Mouse (Mus musculus): ENCODE data around the gene Tns4.

Tns4 gene

GRCm38 (mm10) chr11:99091666-99092065 lies 2.6 kb upstream of the Tns4 start:
- DNase-seq (ENCODE audit: low spot score in 2 of 2): no peak

- peak in 1 of 2 experiments; percentile 33 for DNase-seq (ENCODE audit: low spot score in 2 of 2)
Measured at GRCm38 (mm10) chr11:99090391-99090790, 1.3 kb upstream of the Tns4 start.

GRCm38 (mm10) chr11:99088486-99088885 lies 620 bp downstream of the Tns4 start:
- DNase-seq (ENCODE audit: low spot score in 2 of 2): no peak

- DNase-seq (ENCODE audit: low spot score in 2 of 2): no peak
Measured at GRCm38 (mm10) chr11:99084366-99084765, 4.7 kb downstream of the Tns4 start.

- DNase-seq (ENCODE audit: low spot score in 2 of 2): no peak
Measured at GRCm38 (mm10) chr11:99083516-99083915, 5.6 kb downstream of the Tns4 start.

- DNase-seq (ENCODE audit: low spot score in 2 of 2): no peak
Measured at GRCm38 (mm10) chr11:99082098-99082497, 7.0 kb downstream of the Tns4 start.

- DNase-seq (ENCODE audit: low spot score in 2 of 2): no peak
Measured at GRCm38 (mm10) chr11:99081566-99081965, 7.5 kb downstream of the Tns4 start.

GRCm38 (mm10) chr11:99080902-99081543 lies 8.1 kb downstream of the Tns4 start:
- DNase-seq (ENCODE audit: low spot score in 2 of 2): no peak

- no peak for DNase-seq (ENCODE audit: low spot score in 2 of 2)
Measured at GRCm38 (mm10) chr11:99077869-99078268, 11.2 kb downstream of the Tns4 start.

- DNase-seq (ENCODE audit: low spot score in 2 of 2): no peak
Measured at GRCm38 (mm10) chr11:99076744-99077319, 12.3 kb downstream of the Tns4 start.

- DNase-seq (ENCODE audit: low spot score in 2 of 2): no peak
Measured at GRCm38 (mm10) chr11:99073781-99074180, 15.3 kb downstream of the Tns4 start.

GRCm38 (mm10) chr11:99071866-99072265 lies 17.2 kb downstream of the Tns4 start:
- no peak for DNase-seq (ENCODE audit: low spot score in 2 of 2)

- no peak for DNase-seq (ENCODE audit: low spot score in 2 of 2)
Measured at GRCm38 (mm10) chr11:99068455-99068854, 20.7 kb downstream of the Tns4 start.

GRCm38 (mm10) chr11:99067591-99067990 lies 21.5 kb downstream of the Tns4 start:
- no peak for DNase-seq (ENCODE audit: low spot score in 2 of 2)

- peak; percentile 65 to 71 for DNase-seq (ENCODE audit: low spot score in 2 of 2)
Measured at GRCm38 (mm10) chr11:99065979-99066378, 23.1 kb downstream of the Tns4 start.

- DNase-seq (ENCODE audit: low spot score in 2 of 2): no peak
Measured at GRCm38 (mm10) chr11:99065353-99065752, 23.8 kb downstream of the Tns4 start.

GRCm38 (mm10) chr11:99063406-99064131 lies 25.5 kb downstream of the Tns4 start:
- no peak for DNase-seq (ENCODE audit: low spot score in 2 of 2)

GRCm38 (mm10) chr11:99062661-99063060 lies 26.4 kb downstream of the Tns4 start:
- DNase-seq (ENCODE audit: low spot score in 2 of 2): no peak

GRCm38 (mm10) chr11:99060435-99060834 lies 28.7 kb downstream of the Tns4 start:
- no peak for DNase-seq (ENCODE audit: low spot score in 2 of 2)

GRCm38 (mm10) chr11:99055571-99056452 lies 33.3 kb downstream of the Tns4 start:
- no peak for DNase-seq (ENCODE audit: low spot score in 2 of 2)

GRCm38 (mm10) chr11:99055143-99055542 lies 34.0 kb downstream of the Tns4 start:
- DNase-seq (ENCODE audit: low spot score in 2 of 2): no peak

GRCm38 (mm10) chr11:99047643-99048042 lies 41.5 kb downstream of the Tns4 start:
- DNase-seq (ENCODE audit: low spot score in 2 of 2): no peak

Data from natural killer cell, adult 2 months (primary cell).